Mouse (Mus musculus): ENCODE data around the gene Klrg2.

GRCm38 (mm10) chr6:38597481-38597880, 39.6 kb downstream of the Klrg2 start:
- TF ChIP-seq CTCF (IDR thresholded peaks at IDR 0.05; ENCODE audit: insufficient read depth, low read length): no peak
- TF ChIP-seq POLR2A (IDR thresholded peaks at IDR 0.05; ENCODE audit: borderline replicate concordance, extremely low read depth, low read depth, low read length): no peak

Data from lung, adult 2 months (tissue).